Mouse (Mus musculus) kidney, embryonic 16.5 days (tissue): ENCODE measurements around the gene Stx19. TPM values are rescaled to one million over a fixed set of nuclear protein-coding genes. Genes with fewer than 3 reads are reported as not detected.

ENCODE experiments used
- ATAC-seq: fragments of 200-750 bp; cut with Nextera tagmentation; 2 replicates; pipeline ENCODE4 v1.8.0; 2017; ENCODE audit warnings: moderate TSS enrichment; ENCODE audit not compliant: low FRiP score, low TSS enrichment
- H3K27ac ChIP-seq: fragments of 300-500 bp; sonication (generic); 2 replicates; pipeline ENCODE4 v1.5.1; 2014; ENCODE audit warnings: low read length
- H3K27me3 ChIP-seq: fragments of 300-500 bp; sonication (generic); 2 replicates; pipeline ENCODE4 v1.6.1; 2014; ENCODE audit warnings: low read length, control low read depth, mixed read lengths; ENCODE audit not compliant: insufficient read depth
- H3K36me3 ChIP-seq: fragments of 300-500 bp; sonication (generic); 2 replicates; pipeline ENCODE4 v1.6.1; 2014; ENCODE audit warnings: low read length, control low read depth, mixed read lengths; ENCODE audit not compliant: insufficient read depth
- H3K4me1 ChIP-seq: fragments of 300-500 bp; sonication (generic); 2 replicates; pipeline ENCODE4 v1.6.1; 2014; ENCODE audit warnings: low read length, control low read depth, mixed read lengths; ENCODE audit not compliant: insufficient read depth
- H3K4me2 ChIP-seq: fragments of 300-500 bp; sonication (generic); replicated peaks from 2 replicates; pipeline ENCODE4 v1.6.1; 2014; ENCODE audit warnings: low read depth, low read length
- H3K4me3 ChIP-seq: fragments of 300-500 bp; sonication (generic); 2 replicates; pipeline ENCODE4 v1.5.1; 2014; ENCODE audit warnings: mild to moderate bottlenecking, low read length
- H3K9ac ChIP-seq: fragments of 300-500 bp; sonication (generic); replicated peaks from 2 replicates; pipeline ENCODE4 v1.6.1; 2014; ENCODE audit warnings: low read length
- H3K9me3 ChIP-seq: fragments of 300-500 bp; sonication (generic); 2 replicates; pipeline ENCODE4 v1.6.1; 2016; ENCODE audit warnings: low read length, control low read depth
- WGBS: fragments of 180-500 bp; shearing (Covaris S2); extraction: QIAGEN DNeasy Blood & Tissue Kit; methylation state at CpG from one replicate; pipeline ENCODE4 v1.1.7; 2014; 5-methylcytosine and 5-hydroxymethylcytosine counted together
- polyA plus RNA-seq: library from polyadenylated mRNA; unstranded; fragments of >200 nt; fragmentation: Nextera tagmentation; extraction: Ambion mirVana; gene quantifications from 2 replicates; pipeline ENCODE4 v1.2.1, GENCODE M21; 2015

Stx19 gene
- polyA plus RNA-seq, 1 experiment from 2014 or later: 0.37 TPM

DNA sequence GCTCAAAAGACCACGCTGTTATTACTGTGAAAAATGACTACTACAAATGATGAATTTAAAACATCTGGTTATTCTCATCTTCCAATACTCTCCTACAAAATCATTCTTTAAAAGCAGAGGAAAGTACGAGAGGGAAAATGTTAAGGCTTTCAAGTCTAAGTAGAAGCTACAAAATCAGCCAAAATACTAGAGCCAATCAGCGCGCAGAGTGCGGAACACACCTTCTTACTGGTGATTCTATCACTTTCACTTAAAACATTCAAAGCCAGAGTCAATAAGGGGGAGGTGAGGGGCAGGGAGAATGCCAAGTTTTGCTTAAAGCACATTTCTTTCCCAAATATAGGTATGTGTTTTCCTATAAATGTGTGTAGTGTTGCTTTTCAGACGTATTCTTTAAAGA is 30.9 kb downstream of the Stx19 start:
- WGBS: 82% methylated on average over 6 of the region's 6 CpGs
- Histone ChIP-seq H3K36me3 (no peaks in the 10 kb centered on the region), H3K4me3 (no peak overlapping the region), H3K27me3 (no peaks in the 10 kb centered on the region), H3K9ac (no peak overlapping the region), H3K9me3 (no peaks in the 10 kb centered on the region), H3K4me1 (no peaks in the 10 kb centered on the region), H3K27ac (no peak overlapping the region), H3K4me2 (no peak overlapping the region)
- ATAC-seq: no peak

DNA sequence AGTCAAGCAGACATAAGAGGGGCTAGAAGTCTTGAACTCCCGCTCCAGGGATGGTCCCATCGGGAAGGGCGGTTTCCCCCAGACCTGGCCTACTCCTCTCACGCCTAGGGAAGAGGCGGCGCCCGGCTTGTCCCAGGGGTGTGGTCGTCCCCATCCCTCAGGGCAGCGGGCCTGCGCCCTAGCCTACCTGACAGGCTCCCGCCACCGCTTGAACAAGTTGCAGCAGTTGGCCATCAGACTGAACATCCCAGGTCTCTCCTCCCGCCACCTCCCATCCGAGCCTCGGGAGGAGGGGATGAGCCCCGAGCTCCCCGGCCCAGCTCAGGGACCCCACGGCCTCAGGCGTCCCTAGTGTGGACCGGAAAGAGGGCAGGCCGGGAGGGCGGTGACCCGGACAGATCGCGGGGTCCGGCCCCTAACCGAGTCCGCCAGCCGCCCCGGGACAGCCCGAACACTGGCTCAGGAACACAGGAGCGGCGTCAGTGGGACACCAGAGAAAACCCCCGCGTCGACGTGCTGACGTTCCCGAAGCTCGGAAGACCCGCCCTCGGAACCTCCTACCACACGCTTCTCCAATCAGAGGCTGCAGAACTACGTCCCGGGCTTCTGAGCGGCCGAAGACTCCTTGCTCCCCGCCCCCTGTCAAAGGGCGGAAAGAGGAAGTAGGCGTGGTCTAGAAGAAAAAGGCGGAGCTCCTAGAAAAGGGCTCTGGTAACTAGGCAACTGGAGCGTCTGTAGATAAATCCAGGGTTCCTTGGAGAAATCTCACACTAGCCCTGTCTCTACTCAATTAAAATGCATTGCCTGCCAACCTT is 32.2 kb downstream of the Stx19 start, which contains the start of gene Arl13b:
Arl13b (minus strand) TSS at position 543 of the 815 bp plus-strand sequence.
- 0% methylated on average over 52 of the region's 52 CpGs for WGBS
- H3K27ac ChIP-seq: peak within 1 kb of the TSS; percentile 50
- no peaks in the 10 kb centered on the region for H3K9me3 ChIP-seq
- peak within 1 kb of the TSS; percentile 87 for H3K4me3 ChIP-seq
- no peaks in the 10 kb centered on the region for H3K36me3 ChIP-seq
- peak within 1 kb of the TSS; percentile 83 for H3K9ac ChIP-seq
- peak within 1 kb of the TSS; percentile 68 for H3K4me2 ChIP-seq
- H3K4me1 ChIP-seq: no peaks in the 10 kb centered on the region
- peak; percentile 100 for ATAC-seq
- no peaks in the 10 kb centered on the region for H3K27me3 ChIP-seq

- Histone ChIP-seq H3K27me3 (no peaks in the 10 kb centered on the region), H3K9me3 (no peaks in the 10 kb centered on the region), H3K4me1 (peaks cover 2% of the 10 kb centered on the region; the same call in 1 of the 2 replicates), H3K4me3 (no peak overlapping the region), H3K36me3 (no peaks in the 10 kb centered on the region), H3K4me2 (no peak overlapping the region), H3K27ac (no peak overlapping the region), H3K9ac (no peak overlapping the region)
- WGBS: 84% methylated on average over 3 of the region's 3 CpGs
- ATAC-seq: no peak
These were observed 38.2 kb downstream of the Stx19 start for GRCm38 (mm10) chr16:62852464-62853252.

- H3K4me1 ChIP-seq: peaks cover 2% of the 10 kb centered on the region; the same call in 1 of the 2 replicates
These were observed 39.2 kb downstream of the Stx19 start for GRCm38 (mm10) chr16:62853611-62854126.

DNA sequence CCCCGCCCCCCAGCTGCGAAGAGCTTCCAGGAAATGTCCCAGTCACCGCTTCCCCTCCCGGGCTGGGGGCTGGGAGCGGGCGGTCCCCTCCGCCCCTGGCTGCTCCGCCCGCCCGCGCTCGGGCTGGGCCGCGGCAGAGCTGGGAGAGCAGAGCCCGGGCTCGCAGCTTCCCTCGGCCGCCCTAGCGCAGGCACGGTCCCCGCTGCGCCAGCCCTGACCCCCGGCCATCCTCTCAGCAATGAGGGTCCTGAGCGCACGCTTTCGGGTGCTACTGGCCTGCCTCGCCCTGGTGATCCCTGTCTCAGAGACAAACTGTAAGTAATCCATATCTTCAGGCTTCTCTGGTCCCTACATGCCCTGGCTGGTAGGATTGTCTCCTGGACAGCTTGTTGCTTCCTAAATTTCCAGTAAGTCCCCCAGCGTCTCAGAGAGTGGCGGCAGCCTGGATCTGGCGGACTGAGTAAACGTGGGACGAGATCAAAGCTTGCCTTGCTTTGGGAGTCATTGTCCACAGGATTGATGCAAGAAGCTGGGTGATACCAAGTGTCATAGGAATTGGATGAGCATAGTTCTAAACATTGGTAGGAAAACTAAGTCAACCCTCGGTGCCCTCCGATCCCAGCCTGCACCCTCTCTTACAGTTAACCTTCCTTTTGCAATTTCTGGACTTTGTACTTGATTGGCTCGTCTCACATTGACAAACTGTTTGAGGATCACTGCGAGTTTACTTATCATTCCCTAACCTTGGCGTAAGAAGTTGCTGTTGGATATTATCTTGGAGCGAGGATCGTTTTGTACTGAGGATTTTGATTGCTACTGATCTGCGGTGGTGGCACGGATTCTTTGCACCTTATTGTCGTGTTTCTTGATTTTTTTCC is 40.0 kb downstream of the Stx19 start, which contains the start of gene Pros1:
Pros1 (plus strand) TSS at position 117 of the 878 bp plus-strand sequence.
- H3K27ac ChIP-seq: peak within 1 kb of the TSS; percentile 54
- peak within 1 kb of the TSS; percentile 83 for H3K9ac ChIP-seq
- peak; percentile 98 for ATAC-seq
- H3K27me3 ChIP-seq: no peaks in the 10 kb centered on the region
- peaks cover 2% of the 10 kb centered on the region; the same call in 1 of the 2 replicates for H3K4me1 ChIP-seq
- no peaks in the 10 kb centered on the region for H3K36me3 ChIP-seq
- H3K4me2 ChIP-seq: peak within 1 kb of the TSS; percentile 90
- 4% methylated on average over 38 of the region's 42 CpGs for WGBS
- peak within 1 kb of the TSS; percentile 69 for H3K4me3 ChIP-seq
- no peaks in the 10 kb centered on the region for H3K9me3 ChIP-seq

More at GRCm38 (mm10) chr16:62853611-62854126, 39.2 kb downstream of the Stx19 start:
- H3K27me3 ChIP-seq: no peaks in the 10 kb centered on the region
- 23% methylated on average over 3 of the region's 3 CpGs for WGBS
- peak overlapping the region; percentile 90 for H3K4me2 ChIP-seq
- no peaks in the 10 kb centered on the region for H3K9me3 ChIP-seq
- peak; percentile 61 for ATAC-seq
- peak overlapping the region; percentile 83 for H3K9ac ChIP-seq
- H3K4me3 ChIP-seq: peak overlapping the region; percentile 69
- no peak overlapping the region; the same call in 1 of the 2 replicates for H3K27ac ChIP-seq
- no peaks in the 10 kb centered on the region for H3K36me3 ChIP-seq

- WGBS: 73% methylated on average over 6 of the region's 6 CpGs
- H3K27me3 ChIP-seq: no peaks in the 10 kb centered on the region
- no peak overlapping the region for H3K4me3 ChIP-seq
- no peaks in the 10 kb centered on the region for H3K9me3 ChIP-seq
- H3K9ac ChIP-seq: no peak overlapping the region
- no peak overlapping the region for H3K27ac ChIP-seq
- no peak for ATAC-seq
- H3K4me1 ChIP-seq: peaks cover 2% of the 10 kb centered on the region; the same call in 1 of the 2 replicates
- H3K36me3 ChIP-seq: no peaks in the 10 kb centered on the region
- no peak overlapping the region for H3K4me2 ChIP-seq
These were observed 40.9 kb downstream of the Stx19 start for GRCm38 (mm10) chr16:62855385-62855784.

GRCm38 (mm10) chr16:62856273-62856672 is 41.8 kb downstream of the Stx19 start:
- Histone ChIP-seq H3K36me3 (no peaks in the 10 kb centered on the region), H3K9ac (no peak overlapping the region), H3K4me2 (no peak overlapping the region), H3K4me1 (peaks cover 2% of the 10 kb centered on the region; the same call in 1 of the 2 replicates), H3K9me3 (no peaks in the 10 kb centered on the region), H3K27ac (no peak overlapping the region), H3K27me3 (no peaks in the 10 kb centered on the region), H3K4me3 (no peak overlapping the region)
- ATAC-seq: no peak
- 95% methylated on average over 2 of the region's 2 CpGs for WGBS

- 82% methylated on average over 2 of the region's 2 CpGs for WGBS
- H3K9ac ChIP-seq: no peak overlapping the region
- peaks cover 2% of the 10 kb centered on the region; the same call in 1 of the 2 replicates for H3K4me1 ChIP-seq
- no peak overlapping the region for H3K4me2 ChIP-seq
- no peak for ATAC-seq
- H3K36me3 ChIP-seq: no peaks in the 10 kb centered on the region
- H3K9me3 ChIP-seq: no peaks in the 10 kb centered on the region
- H3K4me3 ChIP-seq: no peak overlapping the region
- no peaks in the 10 kb centered on the region for H3K27me3 ChIP-seq
- no peak overlapping the region for H3K27ac ChIP-seq
These were observed 43.0 kb downstream of the Stx19 start for GRCm38 (mm10) chr16:62857498-62857897.

GRCm38 (mm10) chr16:62858018-62858417 is 43.5 kb downstream of the Stx19 start:
- Histone ChIP-seq H3K36me3 (no peaks in the 10 kb centered on the region), H3K9me3 (no peaks in the 10 kb centered on the region), H3K27ac (no peak overlapping the region), H3K4me3 (no peak overlapping the region), H3K4me1 (peaks cover 2% of the 10 kb centered on the region; the same call in 1 of the 2 replicates), H3K9ac (no peak overlapping the region), H3K4me2 (no peak overlapping the region), H3K27me3 (no peaks in the 10 kb centered on the region)
- 95% methylated on average over 1 of the region's 1 CpGs for WGBS
- no peak for ATAC-seq
